Mouse (Mus musculus): ENCODE data around the gene Rcor3. TPM values are rescaled to one million over a fixed set of nuclear protein-coding genes. Genes with fewer than 3 reads are reported as not detected.

The Rcor3 gene
- total RNA-seq, 2 experiments from 2014 or later, result 26.6 to 30.5 TPM

DNA sequence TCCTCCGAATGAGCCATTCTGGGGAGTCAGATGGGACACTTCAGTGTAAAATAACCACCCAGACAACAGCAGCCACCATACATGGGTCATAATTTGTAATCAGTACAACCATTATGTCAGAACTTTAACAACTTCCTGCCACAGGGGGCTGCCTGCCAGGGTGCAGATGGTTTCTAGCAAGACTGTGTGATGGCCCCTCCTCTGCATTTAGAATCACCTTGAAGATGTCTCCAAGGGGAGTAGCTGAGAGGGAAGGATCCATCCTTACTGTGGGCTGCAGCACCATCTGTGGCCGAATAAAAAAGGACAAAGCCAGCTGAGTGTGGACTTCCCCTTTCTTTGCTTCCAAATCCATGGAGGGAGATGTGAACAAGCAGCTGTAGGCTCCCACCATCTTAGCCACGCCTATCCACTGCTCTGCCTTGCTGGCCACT lies 67.2 kb downstream of the Rcor3 start:
- peak; percentile 63 to 64 for DNase-seq

DNA sequence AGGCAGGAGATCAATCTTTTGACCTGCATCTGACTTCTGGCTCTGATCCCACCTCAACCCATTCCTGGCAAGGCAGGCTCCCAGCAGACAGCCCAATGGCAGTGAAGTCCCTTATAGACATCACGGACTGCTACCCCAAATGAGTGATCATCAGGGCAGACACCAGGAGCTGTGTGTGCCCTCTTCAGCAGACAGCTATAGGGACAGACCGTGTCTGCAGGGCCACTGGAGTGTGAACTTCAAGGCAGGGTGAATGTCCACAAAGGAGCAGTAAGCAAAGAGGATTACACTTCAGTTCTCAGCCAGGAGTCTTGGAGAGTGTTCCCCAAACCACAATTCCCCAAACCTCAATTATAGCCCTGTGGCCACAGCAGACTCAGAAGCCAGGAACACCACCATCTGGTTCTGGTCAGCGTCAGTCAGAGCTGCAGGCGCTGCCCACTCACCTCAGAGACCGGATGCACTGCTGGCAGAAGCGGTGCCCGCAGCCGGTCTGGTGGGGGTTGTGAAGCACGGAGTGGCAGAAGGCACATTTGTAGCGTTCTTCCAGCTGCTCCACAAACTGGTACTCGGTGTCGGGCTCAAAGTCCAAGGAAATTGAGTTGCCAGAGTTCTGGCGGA lies 67.8 kb downstream of the Rcor3 start:
- peak; percentile 64 to 73 for DNase-seq

DNA sequence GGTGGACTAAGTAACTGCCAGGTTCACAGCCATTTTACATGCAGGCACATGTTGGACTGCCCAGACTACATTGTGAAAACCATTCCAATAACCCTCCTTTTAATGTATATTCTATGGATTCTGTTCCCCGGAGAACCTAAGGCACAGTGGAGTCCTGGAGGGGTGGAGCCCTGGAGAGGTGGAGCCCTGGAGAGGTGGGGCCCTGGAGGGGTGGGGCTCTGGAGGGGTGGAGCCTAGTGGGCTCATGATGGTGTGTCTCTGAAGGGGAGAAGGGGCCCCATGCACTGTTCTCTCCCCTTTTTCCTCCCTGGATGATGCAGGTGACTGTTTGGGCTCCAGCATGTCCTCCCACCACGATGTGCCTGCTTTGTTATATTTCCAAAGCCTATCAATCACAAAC lies 69.7 kb downstream of the Rcor3 start:
- no peak for DNase-seq

DNA sequence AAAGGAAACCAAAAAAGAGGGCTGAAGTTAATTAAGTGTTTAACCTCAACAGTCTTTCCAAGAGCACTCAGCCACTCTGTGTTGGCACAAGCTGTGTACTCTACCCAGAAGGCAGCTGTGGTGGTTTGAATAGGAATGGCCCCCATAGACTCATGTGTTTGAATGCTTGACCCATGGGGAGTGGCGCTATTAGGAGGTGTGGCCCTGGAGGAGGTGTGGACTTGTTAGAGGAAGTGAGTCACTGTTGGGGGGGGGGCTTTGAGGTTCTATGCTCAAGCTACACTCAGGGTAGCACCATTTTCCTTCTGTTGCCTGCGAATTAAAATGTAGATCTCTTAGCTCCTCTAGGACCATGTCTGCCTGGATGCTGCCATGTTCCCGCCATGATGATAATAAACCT lies 70.9 kb downstream of the Rcor3 start:
- DNase-seq, result no peak

DNA sequence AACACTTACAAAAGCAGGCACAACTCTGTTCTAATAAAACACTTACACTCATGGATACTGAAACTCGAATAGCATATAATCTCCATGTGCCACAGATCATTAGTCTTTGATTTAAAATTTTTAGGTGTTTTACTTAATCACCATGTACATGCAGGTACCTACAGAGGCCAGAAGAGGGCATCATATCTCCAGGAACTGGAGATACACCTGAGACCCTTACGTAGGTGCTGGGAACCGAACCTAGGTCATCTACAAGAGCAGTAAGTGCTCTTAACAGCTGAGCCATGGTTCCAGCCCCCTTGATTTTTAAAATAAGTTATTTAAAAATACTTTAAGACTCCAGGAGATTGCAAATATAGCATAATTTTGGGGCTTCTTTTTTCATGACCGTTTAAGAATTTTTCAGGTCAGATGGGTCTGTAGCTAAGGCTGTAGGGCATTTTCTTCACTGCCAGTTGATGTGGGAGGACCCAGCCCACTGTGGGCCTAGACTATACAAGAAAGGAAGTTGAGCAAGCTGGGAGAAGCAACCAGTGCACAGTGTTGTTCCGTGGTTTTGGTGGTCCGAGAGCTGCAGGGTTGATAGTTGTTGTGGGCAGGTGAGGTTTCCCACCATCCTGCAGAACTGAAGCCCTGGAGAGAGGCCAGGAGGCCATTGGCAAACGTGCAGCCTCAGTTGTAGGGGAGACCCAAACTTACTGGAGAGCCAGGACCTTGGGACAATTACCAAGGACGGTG lies 74.5 kb downstream of the Rcor3 start:
- no peak for DNase-seq

DNA sequence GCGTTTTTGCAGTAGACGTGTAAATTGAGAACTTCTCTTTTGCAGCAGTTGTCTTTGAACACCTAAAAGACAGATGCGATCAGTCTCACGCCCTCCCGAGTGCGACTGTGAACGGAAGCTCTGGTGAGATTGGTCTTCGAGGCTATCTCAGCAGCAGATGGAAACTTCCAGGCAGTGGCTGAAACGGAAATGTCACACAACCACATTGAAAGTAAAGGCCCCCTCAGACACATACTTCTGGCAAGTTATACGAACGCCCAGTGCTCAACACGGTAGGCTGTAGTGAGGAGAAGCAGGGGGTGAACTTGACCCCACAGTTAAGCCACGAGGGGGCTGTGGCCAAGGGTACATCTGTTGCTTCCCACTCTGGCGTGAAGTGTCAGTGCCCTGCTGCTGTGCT lies 75.2 kb downstream of the Rcor3 start:
- no peak for DNase-seq

DNA sequence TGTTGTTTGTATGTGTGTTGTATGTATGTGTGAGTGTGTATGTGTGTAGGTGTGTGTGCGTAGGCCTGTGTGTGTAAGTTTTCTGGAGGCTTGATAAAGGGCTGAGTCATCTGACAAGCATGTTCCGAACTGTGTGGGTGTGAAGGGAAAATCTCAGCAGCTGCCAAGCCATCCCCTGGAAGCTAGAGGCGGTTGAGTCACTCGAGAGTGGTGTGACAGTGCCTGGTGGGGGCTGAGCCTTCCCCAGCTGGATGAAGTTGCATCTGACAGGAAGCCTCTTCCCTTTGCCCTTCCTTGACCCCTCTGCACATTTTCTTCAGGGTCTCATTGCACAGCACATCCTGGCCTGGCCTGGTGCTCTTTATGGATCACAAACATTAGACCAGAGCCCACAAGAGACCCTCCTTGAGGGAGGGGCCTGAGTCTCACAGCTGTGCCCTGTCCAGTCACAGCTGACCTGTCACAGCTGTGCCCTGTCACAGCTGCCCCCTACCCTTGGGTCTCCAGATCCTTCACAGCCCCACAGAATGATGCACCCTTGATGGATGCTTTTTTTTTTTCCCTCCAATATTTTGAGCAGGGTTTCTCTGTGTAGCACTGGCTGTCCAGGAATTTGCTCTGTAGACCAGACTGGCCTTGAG lies 76.1 kb downstream of the Rcor3 start:
- peak; percentile 80 to 90 for DNase-seq

DNA sequence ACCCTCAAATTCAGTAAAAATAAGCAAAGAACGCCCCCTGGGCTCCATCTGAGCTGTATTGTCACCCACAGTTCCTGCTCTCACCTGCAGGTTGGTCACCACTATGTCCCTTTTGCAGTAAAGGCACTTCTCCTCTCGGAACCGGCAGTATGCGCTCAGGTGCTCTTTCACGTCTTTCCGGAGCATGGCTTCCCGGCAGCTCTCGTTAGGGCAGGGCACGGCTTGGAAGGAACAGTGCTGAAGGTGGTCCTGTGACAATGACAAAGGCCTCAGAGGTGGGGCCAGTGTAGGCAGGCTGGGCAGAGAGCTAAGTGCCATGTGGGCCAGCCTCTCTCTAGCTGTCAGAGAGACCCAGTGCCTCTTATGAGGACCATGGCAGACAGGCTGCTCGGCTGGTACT lies 79.0 kb downstream of the Rcor3 start:
- DNase-seq, result no peak

DNA sequence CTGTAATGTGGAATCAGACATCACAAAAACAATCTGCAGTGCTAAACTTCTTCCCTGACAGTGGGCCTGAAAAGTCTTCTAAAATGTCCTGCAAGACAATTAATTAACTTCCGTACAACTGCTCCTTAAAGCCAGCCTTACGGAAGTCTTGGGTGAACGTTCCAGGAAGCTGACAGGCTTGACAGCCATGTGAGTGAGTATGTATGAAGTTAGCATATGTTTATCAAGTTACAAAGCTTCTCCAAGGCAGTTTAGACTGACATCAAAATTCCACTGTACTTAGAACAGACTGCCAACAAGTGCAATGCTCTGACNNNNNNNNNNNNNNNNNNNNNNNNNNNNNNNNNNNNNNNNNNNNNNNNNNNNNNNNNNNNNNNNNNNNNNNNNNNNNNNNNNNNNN lies 84.1 kb downstream of the Rcor3 start:
- DNase-seq, result no peak

DNA sequence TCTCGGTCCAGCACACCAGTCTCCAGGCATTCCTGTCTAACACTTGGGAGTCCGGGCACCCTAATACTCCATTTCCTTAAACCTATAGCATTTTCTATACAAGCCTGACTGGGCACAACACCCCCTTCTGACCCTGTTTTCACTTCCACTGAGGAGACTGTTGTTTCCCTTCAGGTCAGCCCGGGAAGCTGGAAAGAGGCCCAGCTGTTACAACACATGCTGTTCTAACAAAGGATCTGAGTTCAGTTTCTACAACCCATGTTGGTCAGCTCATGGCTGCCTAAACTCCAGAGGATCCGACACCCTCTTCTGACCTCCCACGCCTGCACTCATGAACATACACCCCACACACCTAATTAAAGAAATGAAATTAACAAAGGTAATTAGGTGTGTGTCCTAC lies 84.9 kb downstream of the Rcor3 start:
- peak; percentile 55 to 69 for DNase-seq

DNA sequence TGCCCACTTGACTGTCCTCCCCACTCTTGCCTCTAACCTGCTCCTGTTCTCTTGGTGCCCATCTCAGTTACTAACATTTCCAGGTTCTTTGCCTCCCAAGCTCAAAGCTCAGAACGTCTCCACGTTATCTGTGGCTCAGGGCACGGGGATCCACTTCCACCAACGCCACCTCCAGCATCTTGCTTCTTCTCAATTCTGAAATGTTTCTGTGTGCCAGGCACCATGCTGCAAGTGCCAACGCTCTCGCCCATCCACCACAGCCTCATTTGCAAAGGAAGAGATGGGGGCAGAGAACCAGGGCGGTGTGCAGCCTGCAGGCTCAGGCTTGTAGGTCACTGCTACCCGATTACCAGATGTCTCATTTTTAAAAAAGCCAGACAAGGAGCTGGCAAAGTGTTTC lies 85.4 kb downstream of the Rcor3 start:
- no peak for DNase-seq

Other genes with a start within 250 kb of the Rcor3 start
- gene Slc30a1, start 231.3 kb downstream of the Rcor3 start, total RNA-seq (2021), result 10 to 100 TPM; 16.4 to 19.5 TPM
- gene Rd3, start 160.7 kb downstream of the Rcor3 start, total RNA-seq (2021), result under 1 TPM; 0.15 to 0.26 TPM
- gene Traf5, start 45.5 kb downstream of the Rcor3 start, total RNA-seq (2021), result 1 to 10 TPM; 5.7 to 6.9 TPM
- gene Kcnh1, start 52.7 kb upstream of the Rcor3 start, total RNA-seq (2021), result under 1 TPM; 0.15 TPM